ENCODE assay signal across 21 mouse cellular contexts in the genomic region with DNA sequence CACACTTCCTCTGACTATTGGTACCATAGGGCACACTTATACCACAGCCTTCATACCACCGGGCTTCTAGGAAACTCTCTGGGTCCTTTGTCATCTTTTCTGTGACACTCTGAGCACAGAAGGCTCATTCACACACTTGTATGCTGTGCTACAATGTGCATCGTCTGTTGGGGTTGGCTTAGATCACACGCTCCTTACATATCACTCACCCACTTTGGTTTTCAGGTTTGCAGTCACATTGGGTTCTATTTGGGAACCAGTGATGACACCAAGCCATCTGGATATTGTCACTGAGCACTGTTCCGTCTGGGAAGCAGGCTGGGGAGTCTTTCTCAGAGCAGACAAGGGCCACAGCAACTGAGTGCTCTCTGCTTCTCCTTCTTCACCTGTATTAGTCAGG.
"Had no signal": no experiment of that assay in that cellular context is flagged by ENCODE, and none has a peak within 500 bp of the region (broad histone marks: within the 10 kb centered on the region; RNA-seq: fewer than 3 reads in every experiment).

No protein-coding gene starts in this region.

- ATAC-seq: liver, postnatal 0 days; lung, postnatal 0 days; midbrain, embryonic 13.5 days; midbrain, embryonic 16.5 days had no signal

- H3K9ac ChIP-seq: liver, embryonic 15.5 days; liver, postnatal 0 days; lung, embryonic 15.5 days; midbrain, embryonic 13.5 days; neural tube, embryonic 13.5 days; neural tube, embryonic 15.5 days had no signal

- H3K4me1 ChIP-seq: liver, embryonic 15.5 days; neural tube, embryonic 15.5 days had no signal

- H3K36me3 ChIP-seq: liver, embryonic 15.5 days; lung, embryonic 15.5 days; midbrain, embryonic 13.5 days; neural tube, embryonic 13.5 days; neural tube, embryonic 15.5 days had no signal

- H3K27ac ChIP-seq: liver, embryonic 15.5 days; lung, embryonic 15.5 days; macrophage; midbrain, embryonic 13.5 days; neural tube, embryonic 13.5 days; neural tube, embryonic 15.5 days had no signal

- H3K4me3 ChIP-seq: liver, embryonic 15.5 days; lung, embryonic 15.5 days; midbrain, embryonic 13.5 days; myocyte; neural tube, embryonic 13.5 days; neural tube, embryonic 15.5 days had no signal

- DNase-seq: liver, postnatal 0 days; lung, adult 2 months; lung, postnatal 14 days; lung, postnatal 36 days; retina, postnatal 1 day; right cerebral cortex, postnatal 25 days; right cerebral cortex, postnatal 4 days; spleen, adult 18-20 months; thymus, adult 2 months; thymus, postnatal 25 days; thymus, postnatal 4 days had no signal

- H3K4me2 ChIP-seq: liver, embryonic 15.5 days; lung, embryonic 15.5 days; midbrain, embryonic 11.5 days; midbrain, embryonic 13.5 days; neural tube, embryonic 13.5 days; neural tube, embryonic 15.5 days had no signal

- H3K27me3 ChIP-seq: liver, embryonic 15.5 days; lung, embryonic 15.5 days; neural tube, embryonic 13.5 days; neural tube, embryonic 15.5 days had no signal

- H3K9me3 ChIP-seq: liver, embryonic 15.5 days; lung, embryonic 15.5 days; midbrain, embryonic 13.5 days; neural tube, embryonic 13.5 days; neural tube, embryonic 15.5 days had no signal
